Mouse (Mus musculus) bone marrow macrophage, adult 2 months (primary cell): ENCODE data around the gene Jak3.

Experiments used
- CTCF ChIP-seq: IDR thresholded peaks from 2 replicates; pipeline ENCODE4 v1.5.1; 2012; ENCODE audit warnings: low read depth, mild to moderate bottlenecking, low read length, moderate library complexity
- POLR2A ChIP-seq: IDR thresholded peaks from 2 replicates; pipeline ENCODE4 v1.6.1; 2012; ENCODE audit warnings: mild to moderate bottlenecking, low read depth, low read length, borderline replicate concordance

- TF ChIP-seq POLR2A (no peak), CTCF (peak; percentile 26; the same call in 1 of the 2 replicates)
These were observed 55.6 kb downstream of the Jak3 start for GRCm38 (mm10) chr8:71731652-71732230.
